Mouse (Mus musculus) neural tube, embryonic 11.5 days (tissue): ENCODE results near the gene Vmp1. TPM values are rescaled to one million over a fixed set of nuclear protein-coding genes. Genes with fewer than 3 reads are reported as not detected.

Source experiments
- ATAC-seq: fragments of 200-750 bp; cut with Nextera tagmentation; 2 replicates; pipeline ENCODE4 v1.8.0; 2017; ENCODE audit warnings: moderate number of reproducible peaks, mild to moderate bottlenecking, moderate TSS enrichment, moderate library complexity; ENCODE audit not compliant: insufficient read depth, low FRiP score, low TSS enrichment
- DNase-seq: peaks from one replicate; pipeline ENCODE4 v3.0.0-alpha.2; 2015; ENCODE audit warnings: low spot score
- H3K27ac ChIP-seq: fragments of 300-500 bp; sonication (generic); 2 replicates; pipeline ENCODE4 v1.5.1; 2014; ENCODE audit warnings: low read depth, mild to moderate bottlenecking, low read length
- H3K27me3 ChIP-seq: fragments of 300-500 bp; sonication (generic); 2 replicates; pipeline ENCODE4 v1.6.1; 2014; ENCODE audit warnings: mild to moderate bottlenecking, low read length, mixed read lengths; ENCODE audit not compliant: control insufficient read depth, insufficient read depth
- H3K36me3 ChIP-seq: fragments of 300-500 bp; sonication (generic); 2 replicates; pipeline ENCODE4 v1.6.1; 2014; ENCODE audit warnings: mild to moderate bottlenecking, low read length, moderate library complexity, mixed read lengths; ENCODE audit not compliant: control insufficient read depth, insufficient read depth
- H3K4me1 ChIP-seq: fragments of 300-500 bp; sonication (generic); 2 replicates; pipeline ENCODE4 v1.6.1; 2014; ENCODE audit warnings: low read length, mixed read lengths; ENCODE audit not compliant: control insufficient read depth, insufficient read depth
- H3K4me2 ChIP-seq: fragments of 300-500 bp; sonication (generic); 2 replicates; pipeline ENCODE4 v1.6.1; 2014; ENCODE audit warnings: low read depth, mild to moderate bottlenecking, moderate library complexity
- H3K4me3 ChIP-seq: fragments of 300-500 bp; sonication (generic); 2 replicates; pipeline ENCODE4 v1.5.1; 2014; ENCODE audit warnings: low read depth, low read length
- H3K9ac ChIP-seq: fragments of 300-500 bp; sonication (generic); 2 replicates; pipeline ENCODE4 v1.6.1; 2014; ENCODE audit warnings: mild to moderate bottlenecking, low read length
- H3K9me3 ChIP-seq: fragments of 300-500 bp; sonication (generic); 2 replicates; pipeline ENCODE4 v1.6.1; 2016; ENCODE audit warnings: low read length; ENCODE audit not compliant: control insufficient read depth
- WGBS: fragments of 180-500 bp; shearing (Covaris S2); extraction: QIAGEN DNeasy Blood & Tissue Kit; methylation state at CpG from one replicate; pipeline ENCODE4 v1.1.7; 2014; 5-methylcytosine and 5-hydroxymethylcytosine counted together
- polyA plus RNA-seq: library from polyadenylated mRNA; unstranded; fragments of >200 nt; fragmentation: Nextera tagmentation; extraction: Ambion mirVana; gene quantifications from 2 replicates; pipeline ENCODE4 v1.2.1, GENCODE M21; 2014

The Vmp1 gene
- polyA plus RNA-seq, 1 experiment from 2014 or later, result 103 TPM

- Histone ChIP-seq H3K36me3 (peaks cover 3% of the 10 kb centered on the region; the same call in 1 of the 2 replicates), H3K9me3 (no peaks in the 10 kb centered on the region), H3K27me3 (no peaks in the 10 kb centered on the region), H3K9ac (no peak overlapping the region), H3K4me2 (no peak overlapping the region), H3K4me3 (no peak overlapping the region), H3K4me1 (no peaks in the 10 kb centered on the region), H3K27ac (no peak overlapping the region)
- DNase-seq (no peak), ATAC-seq (no peak)
These were observed 19.7 kb downstream of the Vmp1 start for GRCm38 (mm10) chr11:86663977-86664376.

- no peak for DNase-seq
- WGBS, result 91% methylated on average over 8 of the region's 8 CpGs
- H3K27ac ChIP-seq, result no peak overlapping the region
- no peaks in the 10 kb centered on the region for H3K27me3 ChIP-seq
- H3K9ac ChIP-seq, result no peak overlapping the region
- no peaks in the 10 kb centered on the region for H3K4me1 ChIP-seq
- no peak overlapping the region for H3K4me3 ChIP-seq
- peaks cover 3% of the 10 kb centered on the region; the same call in 1 of the 2 replicates for H3K36me3 ChIP-seq
- H3K4me2 ChIP-seq, result no peak overlapping the region
- no peak for ATAC-seq
- no peaks in the 10 kb centered on the region for H3K9me3 ChIP-seq
These were observed 20.4 kb downstream of the Vmp1 start for GRCm38 (mm10) chr11:86662986-86663895.

- no peaks in the 10 kb centered on the region for H3K9me3 ChIP-seq
- H3K36me3 ChIP-seq, result no peaks in the 10 kb centered on the region
- no peaks in the 10 kb centered on the region for H3K4me1 ChIP-seq
- H3K4me3 ChIP-seq, result no peak overlapping the region
- H3K27ac ChIP-seq, result no peak overlapping the region
- H3K27me3 ChIP-seq, result no peaks in the 10 kb centered on the region
- no peak for ATAC-seq
- no peak overlapping the region for H3K9ac ChIP-seq
- DNase-seq, result no peak
- no peak overlapping the region for H3K4me2 ChIP-seq
These were observed 25.8 kb downstream of the Vmp1 start for GRCm38 (mm10) chr11:86657863-86658262.

GRCm38 (mm10) chr11:86656849-86657567 lies 26.6 kb downstream of the Vmp1 start:
- H3K9me3 ChIP-seq, result no peaks in the 10 kb centered on the region
- H3K4me2 ChIP-seq, result no peak overlapping the region
- no peaks in the 10 kb centered on the region for H3K27me3 ChIP-seq
- H3K9ac ChIP-seq, result no peak overlapping the region
- H3K27ac ChIP-seq, result no peak overlapping the region
- ATAC-seq (no peak), DNase-seq (no peak)
- H3K36me3 ChIP-seq, result no peaks in the 10 kb centered on the region
- WGBS, result 92% methylated on average over 4 of the region's 4 CpGs
- H3K4me3 ChIP-seq, result no peak overlapping the region
- no peaks in the 10 kb centered on the region for H3K4me1 ChIP-seq

- H3K4me3 ChIP-seq, result no peak overlapping the region
- peak; percentile 34 for DNase-seq
These were observed 28.0 kb downstream of the Vmp1 start for GRCm38 (mm10) chr11:86655671-86656070.

GRCm38 (mm10) chr11:86654096-86654495 lies 29.5 kb downstream of the Vmp1 start:
- H3K4me2 ChIP-seq, result no peak overlapping the region
- no peaks in the 10 kb centered on the region for H3K9me3 ChIP-seq
- WGBS, result 88% methylated on average over 4 of the region's 4 CpGs
- no peak overlapping the region for H3K27ac ChIP-seq
- no peaks in the 10 kb centered on the region for H3K4me1 ChIP-seq
- no peaks in the 10 kb centered on the region for H3K36me3 ChIP-seq
- H3K4me3 ChIP-seq, result no peak overlapping the region
- no peak overlapping the region for H3K9ac ChIP-seq
- no peak for DNase-seq
- no peaks in the 10 kb centered on the region for H3K27me3 ChIP-seq
- no peak for ATAC-seq

More at GRCm38 (mm10) chr11:86655671-86656070, 28.0 kb downstream of the Vmp1 start:
- H3K9me3 ChIP-seq, result no peaks in the 10 kb centered on the region
- H3K27me3 ChIP-seq, result no peaks in the 10 kb centered on the region
- no peak overlapping the region for H3K4me2 ChIP-seq
- no peaks in the 10 kb centered on the region for H3K4me1 ChIP-seq
- H3K27ac ChIP-seq, result no peak overlapping the region
- 65% methylated on average over 1 of the region's 1 CpGs for WGBS
- H3K9ac ChIP-seq, result no peak overlapping the region
- ATAC-seq, result no peak
- H3K36me3 ChIP-seq, result no peaks in the 10 kb centered on the region

- DNase-seq (peak; percentile 14), ATAC-seq (no peak)
- no peak overlapping the region for H3K9ac ChIP-seq
- H3K9me3 ChIP-seq, result no peaks in the 10 kb centered on the region
- no peaks in the 10 kb centered on the region for H3K36me3 ChIP-seq
- no peak overlapping the region for H3K4me3 ChIP-seq
- no peaks in the 10 kb centered on the region for H3K27me3 ChIP-seq
- 44% methylated on average over 3 of the region's 3 CpGs for WGBS
- no peaks in the 10 kb centered on the region for H3K4me1 ChIP-seq
- H3K27ac ChIP-seq, result no peak overlapping the region
- no peak overlapping the region for H3K4me2 ChIP-seq
These were observed 30.2 kb downstream of the Vmp1 start for GRCm38 (mm10) chr11:86653446-86653845.

GRCm38 (mm10) chr11:86652578-86652979 lies 31.1 kb downstream of the Vmp1 start:
- ATAC-seq (no peak), DNase-seq (no peak)
- H3K27ac ChIP-seq, result no peak overlapping the region
- H3K4me3 ChIP-seq, result no peak overlapping the region
- no peaks in the 10 kb centered on the region for H3K36me3 ChIP-seq
- 90% methylated on average over 4 of the region's 4 CpGs for WGBS
- no peak overlapping the region for H3K9ac ChIP-seq
- no peaks in the 10 kb centered on the region for H3K9me3 ChIP-seq
- H3K4me2 ChIP-seq, result no peak overlapping the region
- H3K4me1 ChIP-seq, result no peaks in the 10 kb centered on the region
- H3K27me3 ChIP-seq, result no peaks in the 10 kb centered on the region
